Mouse (Mus musculus) ZHBTc4 (cell line): Measurements from ENCODE around the gene Shb.
"Not testable (repeated sequence)": the region's sequence is repeated elsewhere in the genome, so short reads cannot be mapped to it uniquely, and the experiment has no call there.

Experiments used
- DNase-seq: peaks from one replicate; pipeline ENCODE4 v3.0.0-alpha.2; 2011; ENCODE audit warnings: low read depth, low spot score

Shb gene

DNA sequence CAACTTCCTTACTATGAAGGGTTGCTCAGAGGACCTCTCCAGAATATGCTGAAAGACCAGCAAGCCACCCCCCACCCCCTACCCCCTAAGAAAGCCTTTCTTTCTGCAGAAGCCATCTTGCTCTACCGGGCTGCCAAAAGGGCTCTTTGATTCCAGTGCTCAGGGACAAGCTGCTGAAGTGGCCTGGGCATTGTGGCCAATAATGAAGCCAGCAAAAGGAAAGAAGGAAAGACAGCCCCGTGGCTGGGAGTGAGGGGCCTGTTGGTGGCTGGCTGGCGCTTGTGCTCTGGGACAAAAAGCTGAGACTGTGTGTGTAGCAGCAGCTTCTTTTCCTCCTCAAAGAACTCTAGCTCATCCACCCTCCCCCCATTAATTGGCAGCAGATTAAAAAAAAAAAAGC is 111.5 kb downstream of the Shb start:
- no peak for DNase-seq

DNA sequence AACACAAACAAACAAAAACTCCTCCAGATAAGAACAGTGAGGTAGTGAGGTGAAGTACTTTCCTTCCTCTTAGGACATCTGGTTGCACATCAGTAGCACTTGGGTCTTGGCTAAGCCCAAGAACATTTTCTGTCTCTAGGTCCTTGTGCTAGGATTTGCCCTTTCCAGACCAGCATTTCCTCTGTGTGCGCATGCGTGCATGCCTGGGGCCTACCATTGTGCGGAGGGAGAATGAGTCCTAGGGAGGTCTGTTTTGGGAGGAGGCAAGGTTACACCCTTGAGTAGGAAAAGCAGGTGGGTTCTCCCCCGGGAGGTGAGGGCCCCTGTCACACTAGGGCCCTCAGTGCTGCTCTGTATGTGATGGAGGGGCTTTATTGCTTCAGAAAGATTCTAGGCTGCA is 113.2 kb downstream of the Shb start:
- DNase-seq, result peak; percentile 82

DNA sequence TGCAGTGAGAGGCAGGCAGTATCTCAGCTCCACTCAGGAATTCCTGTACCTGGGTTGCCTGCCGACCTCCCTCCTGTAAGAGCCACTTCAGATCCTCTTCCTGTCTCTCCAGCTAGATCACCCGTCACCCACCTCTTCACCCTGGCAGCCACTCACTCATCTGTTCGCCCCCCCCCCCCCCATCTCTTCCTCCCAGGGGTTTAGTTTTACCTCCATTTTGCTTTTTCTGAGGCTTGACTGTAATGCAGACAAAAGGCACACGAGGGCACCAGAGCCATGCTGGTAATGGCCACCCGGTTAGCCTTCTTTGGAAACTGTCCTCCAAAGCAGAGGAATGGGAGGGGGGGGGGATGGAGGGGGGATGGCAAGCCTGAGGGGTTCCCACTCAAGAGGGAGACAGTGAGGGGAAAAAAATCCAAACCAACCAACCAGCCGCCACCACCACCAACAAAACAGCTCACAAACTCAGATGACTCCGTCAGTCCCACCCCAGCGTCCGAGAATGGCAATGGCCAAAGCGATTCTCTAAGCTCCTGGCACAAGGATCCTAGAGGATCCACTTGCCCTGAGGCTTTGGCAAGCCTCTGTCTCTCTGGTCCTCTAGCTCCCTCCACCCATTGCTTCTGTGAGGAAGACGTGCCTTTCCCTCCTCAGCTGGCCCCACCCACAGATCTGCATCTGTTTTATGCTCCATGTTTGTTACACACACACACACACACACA is 113.9 kb downstream of the Shb start:
- DNase-seq, result peak; percentile 76

DNA sequence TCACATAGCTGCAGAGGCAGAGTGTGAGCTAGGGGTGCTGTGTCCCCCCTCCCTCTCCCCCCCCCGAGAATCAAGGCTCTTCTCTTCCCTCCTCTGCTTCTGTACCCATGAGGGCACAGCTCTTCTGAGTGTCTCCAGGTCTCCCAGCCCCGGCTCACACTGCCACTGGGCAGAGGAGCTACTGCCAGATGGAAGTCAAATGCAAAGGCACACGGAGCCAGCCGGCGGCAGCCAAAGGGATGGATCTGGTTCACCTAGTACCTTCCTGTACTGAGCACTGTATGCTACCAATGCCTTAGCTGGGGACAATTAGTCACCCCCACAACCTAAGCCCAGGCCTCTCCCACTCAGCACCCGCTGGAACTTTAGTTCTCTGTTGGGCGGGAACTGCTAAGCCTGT is 116.0 kb downstream of the Shb start:
- DNase-seq, result no peak

DNA sequence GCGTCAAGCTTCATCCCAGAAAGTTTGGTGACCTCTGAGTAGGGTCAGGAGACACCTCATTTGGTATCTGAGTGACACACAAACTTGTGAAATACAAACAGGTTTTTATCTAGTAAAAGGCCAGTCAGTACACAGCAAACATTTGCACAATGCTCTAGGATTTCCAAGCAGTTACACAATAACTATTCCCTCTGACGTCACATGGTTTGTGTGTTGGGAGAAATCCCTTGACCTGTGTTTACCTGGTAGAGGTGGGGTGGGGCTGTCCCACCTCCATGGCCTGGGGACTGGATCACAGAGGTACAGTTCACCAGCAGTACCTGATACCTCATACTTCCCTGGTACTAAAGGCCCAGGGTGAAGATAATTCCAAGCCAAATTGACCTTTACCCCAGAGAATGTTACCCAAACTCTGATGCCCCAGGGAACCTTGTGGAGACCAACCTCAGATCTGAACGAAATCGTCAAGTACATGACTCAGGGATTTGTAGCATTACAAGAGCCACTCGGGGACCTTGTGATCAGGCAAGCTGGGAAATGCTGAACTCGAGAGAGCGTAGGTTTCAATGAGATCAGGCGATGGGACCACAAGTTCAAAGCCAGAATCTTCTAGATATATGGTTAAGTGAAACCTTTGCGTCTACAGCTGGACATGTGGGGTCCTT is 118.5 kb downstream of the Shb start:
- no peak for DNase-seq

DNA sequence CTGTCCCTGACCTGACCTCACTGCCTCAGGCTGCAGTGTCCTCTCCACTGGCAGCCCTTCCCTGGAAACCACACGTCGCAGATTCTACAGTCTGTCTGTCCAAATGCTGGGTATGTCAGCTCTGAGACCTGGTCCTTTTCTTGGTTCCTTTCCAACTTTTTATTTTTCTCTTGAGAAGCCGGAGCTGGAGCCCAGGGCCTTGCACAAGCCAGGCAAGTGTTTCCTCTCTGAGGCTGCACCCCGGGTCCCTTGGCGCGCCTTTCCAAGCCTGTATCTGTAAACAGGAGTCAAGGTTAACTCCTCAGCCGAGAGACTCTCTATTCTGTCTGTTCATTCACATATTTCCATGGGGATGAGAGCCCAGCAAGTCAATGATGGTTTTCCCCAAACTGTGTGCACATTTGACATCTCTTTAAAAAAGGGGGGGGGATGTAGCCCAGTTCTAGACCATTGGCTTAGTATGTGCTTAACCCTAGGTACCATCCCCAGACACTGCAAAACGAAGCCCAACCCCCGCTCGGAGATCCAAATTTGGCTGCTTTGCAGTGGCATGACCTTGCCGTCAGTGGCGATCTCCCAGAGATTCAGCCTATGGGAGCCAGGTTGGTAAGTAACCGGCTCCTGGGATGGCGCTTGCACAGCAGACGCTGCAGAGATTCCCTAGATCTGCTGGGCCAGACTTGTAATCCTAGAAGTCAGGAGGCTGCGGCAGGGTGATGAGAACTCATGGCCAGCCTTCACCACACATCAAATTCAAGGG is 119.7 kb downstream of the Shb start:
- DNase-seq, result no peak

DNA sequence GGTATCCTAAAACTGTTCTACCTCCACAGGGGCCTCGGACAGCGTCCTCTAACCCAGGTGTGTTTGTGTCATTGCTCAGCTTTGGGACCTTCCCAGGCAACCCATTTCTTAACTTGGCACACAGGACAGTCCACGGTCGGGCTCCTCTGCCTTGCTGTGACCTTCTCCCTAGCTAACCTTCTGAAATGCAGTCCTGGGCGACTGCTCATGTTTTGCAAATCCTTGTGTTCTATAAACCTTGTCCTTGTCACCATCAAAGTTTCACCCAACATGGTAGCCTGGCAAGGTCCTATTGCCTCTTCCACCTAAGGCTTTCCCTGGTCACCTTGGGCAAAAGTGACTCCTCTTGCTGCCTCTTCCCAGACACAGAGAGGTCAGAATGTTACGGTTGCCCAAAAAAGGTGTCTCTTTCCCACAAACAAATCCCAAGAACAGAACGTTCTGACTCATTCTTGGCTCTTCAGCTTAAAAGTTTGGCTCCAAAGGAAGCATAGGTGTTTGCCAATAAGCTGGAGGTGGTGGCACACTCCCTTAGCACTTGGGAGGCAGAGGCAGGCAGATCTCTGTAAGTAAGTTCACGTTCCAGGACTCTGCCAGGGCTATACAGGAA is 121.0 kb downstream of the Shb start:
- DNase-seq, result no peak

DNA sequence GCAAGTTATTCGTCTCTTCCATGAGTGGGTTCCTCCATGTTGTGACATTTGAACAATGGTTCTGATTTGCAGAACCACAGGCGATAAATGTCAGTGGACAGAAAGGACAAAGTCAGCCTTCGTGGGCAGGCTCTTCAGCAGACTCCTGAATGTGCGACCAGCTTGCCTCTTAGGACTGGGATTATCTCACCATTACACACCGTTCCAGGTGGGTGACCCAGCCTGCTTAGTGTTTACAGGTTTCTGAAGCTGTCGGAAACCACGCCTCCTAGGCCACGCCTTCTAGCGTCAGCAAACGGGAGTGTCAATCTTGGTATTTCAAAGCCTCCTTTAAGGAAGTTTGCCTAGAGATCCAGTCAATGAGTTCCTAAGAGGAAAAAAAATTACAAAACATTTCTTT is 123.0 kb downstream of the Shb start:
- peak; percentile 92 for DNase-seq

DNA sequence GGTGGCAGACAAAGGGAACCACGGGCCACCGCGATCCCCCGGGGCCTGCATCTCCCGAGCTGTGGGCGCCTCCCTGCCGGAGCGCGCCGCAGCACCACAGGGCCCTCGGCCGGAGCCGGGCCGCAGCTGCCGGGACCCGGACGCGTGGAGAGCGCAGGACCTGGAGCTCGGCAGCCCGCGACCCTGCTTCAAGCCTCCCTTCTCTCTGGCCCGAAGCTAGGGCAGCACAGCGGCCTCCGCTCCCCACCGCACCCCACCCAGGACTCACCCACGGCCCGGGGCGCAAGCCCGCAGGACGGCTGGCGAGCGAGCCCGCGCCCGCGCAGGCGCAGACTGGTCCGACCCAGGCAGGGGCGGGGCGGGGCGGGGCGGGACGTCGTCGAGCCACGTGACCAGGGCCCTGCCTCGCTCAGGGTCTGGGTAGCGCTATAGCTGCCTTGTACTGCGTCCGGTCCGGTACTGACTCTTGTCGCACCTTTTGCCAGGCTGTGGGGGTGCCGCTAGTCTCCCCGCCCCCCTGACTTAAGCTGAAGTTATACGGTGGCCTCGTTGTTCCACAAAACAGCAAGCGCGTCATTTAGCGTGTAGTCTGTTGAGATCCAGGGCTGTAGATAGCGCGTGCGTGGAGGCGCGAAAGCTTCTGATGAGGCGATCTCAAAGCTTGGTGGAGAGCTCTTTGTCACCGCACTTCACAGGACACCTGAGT is 123.7 kb downstream of the Shb start, which contains the start of gene Slc25a51:
TSS of gene Slc25a51 (minus strand) at position 340 of the 706 bp plus-strand sequence.
- peak; percentile 94 for DNase-seq

DNA sequence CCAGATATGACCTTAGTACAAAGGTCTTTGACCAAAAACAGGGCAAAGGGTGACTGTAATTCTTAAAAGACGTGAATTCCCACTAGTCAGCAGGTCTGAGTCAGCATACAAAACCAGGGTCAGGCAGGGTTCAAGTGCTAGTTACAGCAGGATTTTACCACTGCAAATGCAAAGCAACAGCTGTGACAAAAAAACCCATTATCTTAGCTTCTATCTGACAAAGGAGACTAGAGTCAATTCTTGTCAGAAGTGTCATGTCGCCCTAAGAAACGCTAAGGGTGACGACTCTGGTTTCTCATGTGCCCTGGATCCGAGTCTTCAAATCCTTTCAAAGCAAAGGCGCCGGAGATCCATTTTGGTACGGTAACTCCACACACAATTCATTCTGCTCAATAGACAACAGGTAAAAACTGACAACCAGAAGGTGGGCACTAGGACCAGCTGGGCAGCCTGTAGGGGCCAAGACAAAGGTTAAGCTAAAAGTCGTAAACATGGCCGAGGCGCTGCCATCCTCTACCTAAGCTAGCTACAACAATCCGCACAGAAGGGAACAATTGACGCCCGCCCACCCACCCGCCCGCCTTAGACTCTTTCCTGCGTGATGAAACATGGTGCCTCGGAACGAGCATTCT is 124.5 kb downstream of the Shb start:
- DNase-seq, result peak; percentile 68

DNA sequence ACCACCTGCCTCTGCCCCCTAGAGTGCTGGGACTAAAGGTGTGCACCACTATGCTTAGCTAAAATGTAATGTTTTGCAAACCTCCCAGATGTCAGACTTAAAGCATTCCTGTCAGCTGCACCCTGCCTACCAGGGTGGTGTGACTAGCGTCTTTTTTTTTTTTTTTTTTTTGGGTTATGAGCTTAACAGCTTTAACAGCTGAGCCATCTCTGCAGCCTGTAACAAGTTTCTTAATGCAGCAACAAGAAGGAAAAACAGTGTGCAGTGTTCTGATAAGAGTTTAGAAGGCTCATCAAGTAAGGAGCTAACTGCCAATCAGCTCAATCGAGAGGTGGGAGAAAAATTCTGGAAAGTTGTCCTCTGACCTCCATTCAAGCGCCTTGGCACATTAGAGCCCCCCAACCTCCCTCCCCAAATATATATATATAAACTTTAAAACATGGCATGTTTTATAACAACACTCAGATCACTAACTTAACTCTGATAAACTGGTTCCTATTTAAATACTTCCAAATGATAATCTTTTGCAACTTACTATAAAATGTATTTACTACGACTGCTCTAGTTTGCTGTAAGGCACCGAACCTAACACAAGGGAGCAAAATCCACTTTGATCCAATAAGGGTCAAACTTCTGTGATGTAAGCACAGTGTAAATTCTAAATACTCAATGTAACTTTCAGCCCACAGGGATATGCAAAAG is 125.1 kb downstream of the Shb start:
- no peak for DNase-seq

DNA sequence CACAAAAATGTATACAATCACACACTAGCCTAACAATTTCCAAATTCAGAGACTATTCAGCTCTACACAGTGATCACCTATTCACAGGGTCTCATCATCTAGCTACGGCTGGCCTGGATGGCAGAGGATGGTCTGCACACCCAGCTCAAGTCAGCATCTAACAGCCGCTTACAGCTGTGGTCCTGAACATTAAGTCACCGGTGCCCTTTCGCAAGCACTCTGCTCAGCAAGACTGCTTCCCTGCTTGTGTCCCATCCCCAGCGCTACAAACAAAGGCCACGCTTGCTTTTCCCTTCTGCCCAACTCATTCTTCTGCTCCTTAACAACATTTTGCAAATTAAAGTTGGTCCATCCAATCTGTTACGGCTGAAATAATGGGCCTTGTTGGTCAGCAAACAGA is 125.9 kb downstream of the Shb start:
- no peak for DNase-seq

DNA sequence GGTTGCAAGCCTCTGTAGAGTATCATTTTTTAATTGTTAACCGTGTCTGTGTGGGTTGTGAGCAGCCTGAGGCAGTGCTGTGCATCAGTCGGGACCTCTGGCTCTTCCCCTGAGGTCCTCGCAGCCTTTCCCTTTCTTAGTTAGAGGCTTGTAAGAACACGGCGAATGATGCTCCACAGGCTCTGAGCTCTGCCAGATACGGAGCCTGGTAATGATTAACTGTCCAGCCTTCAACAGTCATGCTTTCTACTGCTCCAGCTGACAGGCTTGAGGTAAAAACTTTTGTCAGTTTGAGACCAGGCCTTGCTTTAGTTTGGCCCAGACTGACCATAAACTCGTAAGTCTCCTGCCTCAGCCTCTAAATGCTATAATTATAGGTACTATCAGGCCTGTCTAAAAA is 127.0 kb downstream of the Shb start:
- no peak for DNase-seq

DNA sequence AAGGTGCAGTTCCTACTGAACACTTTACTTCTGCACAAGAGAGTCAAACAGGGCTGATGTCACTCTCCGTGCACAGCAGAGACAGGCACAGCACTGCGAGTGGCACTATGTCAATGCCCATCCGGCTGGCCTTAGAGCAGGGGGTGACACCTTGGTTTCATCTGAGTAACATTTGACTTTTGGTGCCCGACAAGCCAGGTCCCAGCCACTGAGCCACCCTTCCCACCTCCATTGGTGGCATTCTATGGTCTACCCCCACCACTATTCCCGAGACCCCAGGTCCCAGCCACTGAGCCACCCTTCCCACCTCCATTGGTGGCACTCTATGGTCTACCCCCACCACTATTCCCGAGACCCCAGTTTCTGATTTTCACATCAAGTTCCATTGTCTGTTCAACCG is 128.2 kb downstream of the Shb start:
- no peak for DNase-seq

DNA sequence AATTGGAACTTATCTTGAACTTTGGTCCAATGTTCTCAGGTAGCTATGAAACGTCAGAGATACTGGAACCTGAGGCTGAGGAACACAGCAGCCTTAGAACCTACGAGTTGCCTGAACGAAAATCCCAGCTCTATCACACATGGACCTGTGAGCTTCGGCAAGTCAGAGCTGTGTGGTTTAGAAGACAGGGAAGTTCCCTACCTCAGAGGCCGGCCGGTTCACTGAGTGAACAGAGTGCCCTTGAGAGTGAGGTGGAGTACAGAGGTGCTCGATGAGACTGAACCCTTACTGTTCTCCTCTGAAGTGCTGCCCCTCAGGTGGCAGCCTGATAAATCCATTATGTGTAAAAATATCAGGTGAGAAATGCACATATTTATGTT is 128.8 kb downstream of the Shb start:
- DNase-seq, result no peak

DNA sequence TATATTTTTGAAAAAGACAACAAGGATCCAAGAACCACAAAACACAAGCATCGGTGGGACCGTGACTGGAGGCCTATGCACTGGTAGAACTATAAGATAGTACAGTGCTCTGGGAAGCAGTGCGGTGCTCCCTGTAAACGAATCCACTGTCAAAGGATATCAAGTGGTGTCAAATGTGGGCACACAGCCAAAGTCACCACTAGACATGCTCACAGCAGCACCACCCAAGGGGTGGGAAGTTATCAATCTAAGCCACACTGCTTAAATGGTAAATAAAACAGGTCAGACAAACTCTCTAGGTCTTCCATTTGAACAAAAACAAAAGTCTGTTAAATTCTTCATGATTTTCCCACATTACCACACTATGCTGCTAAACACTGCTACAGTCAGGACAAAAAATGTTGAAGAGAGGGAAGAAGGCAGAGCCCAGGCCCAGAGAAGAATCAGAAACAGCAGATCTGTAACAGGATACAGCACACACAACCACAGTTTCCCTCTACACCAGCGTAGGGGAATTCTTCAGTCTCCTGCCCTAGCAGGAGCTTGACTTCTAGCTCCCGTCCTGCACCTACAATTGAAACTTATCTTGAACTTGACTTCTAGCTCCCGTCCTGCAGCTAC is 129.3 kb downstream of the Shb start:
- no peak for DNase-seq

DNA sequence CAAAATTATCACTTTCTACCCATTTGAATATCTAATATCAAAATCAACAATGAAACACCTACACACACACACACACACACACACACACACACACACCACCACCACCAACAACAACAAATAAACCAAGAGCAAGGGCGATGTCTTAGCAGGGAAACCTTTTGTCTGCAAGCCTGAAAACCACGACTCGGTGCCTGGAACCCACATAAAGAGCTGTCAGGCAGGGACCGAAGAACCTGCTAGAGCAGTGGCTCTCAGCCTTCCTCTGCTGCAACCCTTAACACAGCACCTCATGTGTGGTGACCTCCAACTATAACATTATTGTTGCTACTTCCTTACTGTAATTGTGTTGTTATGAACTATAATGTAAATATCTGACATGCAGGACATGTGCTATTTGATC is 130.0 kb downstream of the Shb start:
- no peak for DNase-seq

DNA sequence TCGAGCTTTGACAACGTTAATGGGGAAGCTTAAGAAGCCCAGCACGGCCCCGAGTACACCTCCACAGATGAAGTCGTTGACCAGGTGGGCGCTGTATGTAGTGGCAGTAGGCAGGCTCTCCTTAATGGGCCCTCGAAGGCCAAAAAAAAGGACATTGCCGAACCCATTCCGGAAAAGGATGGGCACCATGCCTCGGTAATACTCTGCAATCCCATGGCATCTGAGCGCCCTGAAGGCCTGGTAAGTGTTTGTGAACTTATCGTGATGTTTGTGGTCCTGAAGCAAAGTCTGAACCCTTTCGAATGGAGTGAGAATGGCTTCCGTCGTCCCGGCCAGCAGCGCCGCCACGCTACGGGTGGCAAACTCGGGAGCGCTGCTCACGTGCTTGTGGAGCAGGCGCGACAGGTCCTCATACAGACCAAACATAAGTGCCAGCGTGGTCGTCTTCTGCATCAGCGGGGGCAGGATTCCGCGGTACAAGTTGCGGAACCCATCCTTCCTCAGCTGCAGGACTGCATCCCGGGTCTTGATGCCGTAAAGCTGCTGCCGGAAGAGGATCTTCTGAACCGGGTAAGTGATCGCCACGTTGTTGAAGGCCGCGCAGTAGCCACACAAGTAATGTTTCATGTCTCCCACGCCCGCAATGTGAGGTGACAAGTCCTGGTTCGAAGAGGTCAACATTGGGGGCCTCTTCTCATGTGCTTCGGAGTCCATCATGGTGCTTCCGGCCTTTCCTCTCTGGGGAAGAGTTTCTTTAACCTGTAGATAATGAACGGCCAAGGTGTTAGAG is 132.7 kb downstream of the Shb start:
- peak; percentile 58 for DNase-seq

DNA sequence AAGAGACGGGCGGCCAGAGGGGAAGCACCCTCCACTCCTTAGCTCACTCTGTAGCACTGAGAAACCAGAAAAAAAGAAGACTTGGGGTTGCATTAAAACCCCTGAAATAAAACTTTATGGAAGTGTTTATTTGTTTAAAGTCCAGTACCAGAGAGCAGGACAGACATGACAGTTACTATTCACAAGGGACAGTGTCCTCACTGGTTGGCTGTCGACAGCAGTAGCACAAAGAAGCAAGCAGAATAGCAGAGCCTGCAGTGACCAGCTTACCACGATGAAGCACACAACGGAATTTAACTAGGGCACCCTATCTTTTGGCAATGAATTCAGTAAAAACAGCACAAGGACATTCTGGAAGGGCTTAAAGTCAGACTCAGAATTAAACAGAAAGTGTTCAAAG is 134.0 kb downstream of the Shb start:
- not testable (repeated sequence) for DNase-seq
